In genomic region chr6:30711365-30711763, GRCm38 (mm10) we compare ENCODE assay signal across 26 mouse cellular contexts. TPM values are rescaled to one million over a fixed set of nuclear protein-coding genes. Genes with fewer than 3 reads are reported as not detected.
A peak's percentile ranks its signal among the peaks of the same experiment; 100 is the strongest.
DNase-seq lines count a peak whose midpoint lies in the region; ATAC-seq and TF ChIP-seq lines count a peak whose summit lies in the region.
"Had no signal": no experiment of that assay in that cellular context is flagged by ENCODE, and none has a peak within 500 bp of the region (broad histone marks: within the 10 kb centered on the region; RNA-seq: fewer than 3 reads in every experiment).

No protein-coding gene starts in this region.

- H3K36me3 ChIP-seq in heart, embryonic 13.5 days: no peaks in the 10 kb centered on the region
- no peaks in the 10 kb centered on the region for H3K36me3 ChIP-seq in liver, embryonic 12.5 days
- H3K36me3 ChIP-seq in MEL (ENCODE audit: control insufficient read depth in 1 of 2, insufficient read depth in 2 of 2, low read length in 2 of 2): peaks cover 0 to 26% of the 10 kb centered on the region in 2 experiments; a peak in 2 of 4 replicates
- peaks cover 9% of the 10 kb centered on the region for H3K36me3 ChIP-seq in limb, embryonic 10.5 days
- H3K36me3 ChIP-seq: G1E; heart, embryonic 12.5 days; midbrain, embryonic 12.5 days; neural tube, embryonic 15.5 days had no signal

- H3K9me3 ChIP-seq in heart, embryonic 13.5 days: no peaks in the 10 kb centered on the region
- H3K9me3 ChIP-seq in liver, embryonic 12.5 days (replicated peaks): no peaks in the 10 kb centered on the region
- no peaks in the 10 kb centered on the region for H3K9me3 ChIP-seq in MEL (replicated peaks; ENCODE audit: insufficient read depth, low read length)
- no peaks in the 10 kb centered on the region for H3K9me3 ChIP-seq in limb, embryonic 10.5 days (replicated peaks)
- H3K9me3 ChIP-seq: forebrain, embryonic 13.5 days; G1E; heart, embryonic 12.5 days; midbrain, embryonic 12.5 days; neural tube, embryonic 15.5 days had no signal

- no peak overlapping the region for H3K4me2 ChIP-seq in heart, embryonic 13.5 days
- H3K4me2 ChIP-seq in liver, embryonic 12.5 days: no peak overlapping the region
- H3K4me2 ChIP-seq: forebrain, embryonic 13.5 days; heart, embryonic 12.5 days; hindbrain, embryonic 14.5 days; midbrain, embryonic 12.5 days; neural tube, embryonic 15.5 days had no signal

- peak; percentile 11 to 21; a peak in 1 of 4 replicates for TF ChIP-seq EP300 in MEL (IDR thresholded peaks at IDR 0.05; ENCODE audit: low read depth in 1 of 2, low read length in 2 of 2)

- TF ChIP-seq POLR2A in MEL (IDR thresholded peaks at IDR 0.05; ENCODE audit: control insufficient read depth in 1 of 2, insufficient read depth in 1 of 2, low read depth in 1 of 2, low read length in 2 of 2, poor library complexity in 1 of 2): no peak

- intact Hi-C loops in heart, postnatal 36 days (cut with DNase I): no loop called here
- intact Hi-C loops in gastrocnemius, postnatal 36 days (cut with DNase I): no loop called here

- H3K27me3 ChIP-seq in heart, embryonic 13.5 days (replicated peaks): no peaks in the 10 kb centered on the region
- H3K27me3 ChIP-seq in liver, embryonic 12.5 days (replicated peaks): no peaks in the 10 kb centered on the region
- H3K27me3 ChIP-seq in MEL (ENCODE audit: control insufficient read depth in 1 of 2, insufficient read depth in 2 of 2, low read length in 2 of 2): no peaks in the 10 kb centered on the region
- H3K27me3 ChIP-seq in limb, embryonic 10.5 days (ENCODE audit: low read depth, poor library complexity, severe bottlenecking): no peaks in the 10 kb centered on the region
- H3K27me3 ChIP-seq: CH12.LX; forebrain, embryonic 13.5 days; heart, embryonic 12.5 days; neural tube, embryonic 15.5 days had no signal

- ATAC-seq in heart, embryonic 13.5 days (ENCODE audit: extremely low read depth, insufficient number of reproducible peaks, low FRiP score, low TSS enrichment): no peak
- ATAC-seq in liver, embryonic 12.5 days: no peak
- ATAC-seq: activated CD4-positive, CD25-positive, alpha-beta regulatory T cell, adult 4 months; forebrain, embryonic 13.5 days; inflammation-experienced regulatory T-cells, adult 6 months had no signal

- 0 out of 2 replicates have a peak overlapping the region, but pooled peaks have one; percentile 14 for H3K27ac ChIP-seq in heart, embryonic 13.5 days (replicated peaks)
- H3K27ac ChIP-seq in liver, embryonic 12.5 days: 0 out of 2 replicates have a peak overlapping the region, but pooled peaks have one; percentile 45
- peak overlapping the region; percentile 86; the same call in 1 of the 2 replicates for H3K27ac ChIP-seq in MEL (ENCODE audit: control insufficient read depth, low read depth, low read length)
- peak overlapping the region; percentile 97 for H3K27ac ChIP-seq in limb, embryonic 10.5 days
- H3K27ac ChIP-seq: forebrain, embryonic 13.5 days; gastrocnemius, adult 2 months; hindbrain, embryonic 14.5 days; neural tube, embryonic 15.5 days had no signal

- no peak overlapping the region for H3K9ac ChIP-seq in heart, embryonic 13.5 days
- H3K9ac ChIP-seq in liver, embryonic 12.5 days: no peak overlapping the region
- H3K9ac ChIP-seq in MEL (ENCODE audit: control insufficient read depth, low read depth, low read length, poor library complexity, severe bottlenecking): no peak overlapping the region
- H3K9ac ChIP-seq: forebrain, embryonic 13.5 days; heart, embryonic 12.5 days; hindbrain, embryonic 14.5 days; midbrain, embryonic 12.5 days; neural tube, embryonic 15.5 days had no signal

- DNase-seq in heart, postnatal 36 days: no peak
- no peak for DNase-seq in liver
- peak; percentile 43 for DNase-seq in MEL (ENCODE audit: low read depth, low spot score)
- DNase-seq in limb, embryonic 10.5 days (ENCODE audit: low spot score): no peak
- DNase-seq in gastrocnemius, postnatal 36 days: no peak
- DNase-seq in urinary bladder, adult 2 months (ENCODE audit: low spot score): no peak
- DNase-seq: adrenal gland, adult 8-10 months; B cell, adult 2 months; cerebellum, adult 11-12 months; cerebellum, postnatal 10 days; gastrocnemius, adult 2 months; heart, postnatal 14 days; kidney, adult 9 months; left cerebral cortex, postnatal 4 days; lung, adult 18-20 months had no signal

- H3K4me3 ChIP-seq in heart, embryonic 13.5 days: no peak overlapping the region
- H3K4me3 ChIP-seq in liver, embryonic 12.5 days: no peak overlapping the region
- H3K4me3 ChIP-seq in MEL (ENCODE audit: control insufficient read depth in 1 of 2, insufficient read depth in 1 of 2, low read depth in 2 of 2, low read length in 2 of 2): peak overlapping the region in 1 of 2 experiments; percentile 31; a peak in 2 of 4 replicates
- H3K4me3 ChIP-seq in limb, embryonic 10.5 days: peak overlapping the region; percentile 36; the same call in 1 of the 2 replicates
- H3K4me3 ChIP-seq: forebrain, embryonic 13.5 days; gastrocnemius, adult 2 months; heart, embryonic 12.5 days; midbrain, embryonic 12.5 days; neural tube, embryonic 15.5 days had no signal

- no peak for TF ChIP-seq RAD21 in MEL (IDR thresholded peaks at IDR 0.05; ENCODE audit: low read depth, low read length)

- H3K79me2 ChIP-seq in MEL (ENCODE audit: control insufficient read depth, insufficient read depth, low read length, poor library complexity): no peaks in the 10 kb centered on the region

- peaks cover 18% of the 10 kb centered on the region for H3K4me1 ChIP-seq in heart, embryonic 13.5 days
- peaks cover 31% of the 10 kb centered on the region for H3K4me1 ChIP-seq in liver, embryonic 12.5 days
- peaks cover 12 to 26% of the 10 kb centered on the region in 2 experiments for H3K4me1 ChIP-seq in MEL (ENCODE audit: control insufficient read depth in 1 of 2, insufficient read depth in 2 of 2, low read length in 2 of 2)
- H3K4me1 ChIP-seq in limb, embryonic 10.5 days: peaks cover 75% of the 10 kb centered on the region

- 30% methylated on average over 10 of the region's 10 CpGs for WGBS in heart, embryonic 13.5 days
- 35% methylated on average over 10 of the region's 10 CpGs for WGBS in liver, embryonic 12.5 days (ENCODE audit: insufficient replicate concordance)
- 27% methylated on average over 10 of the region's 10 CpGs for WGBS in limb, embryonic 10.5 days

- TF ChIP-seq CTCF in MEL (IDR thresholded peaks at IDR 0.05 in 2 of 3, conservative IDR thresholded peaks at IDR 0.05 in 1 of 3; ENCODE audit: control insufficient read depth in 1 of 3, insufficient read depth in 1 of 3, low read depth in 2 of 3, low read length in 3 of 3, poor library complexity in 1 of 3, severe bottlenecking in 1 of 3): no peak

TF ChIP-seq in MEL, 35 proteins besides CTCF, POLR2A, EP300 and RAD21:
- TF ChIP-seq RCOR1 (IDR thresholded peaks at IDR 0.05; ENCODE audit: low read depth, low read length) (peak; percentile 48; the same call in 1 of the 2 replicates), MAX (IDR thresholded peaks at IDR 0.05; ENCODE audit: low read length) (no peak)

RNA-seq across cellular contexts. Expression of gene Mest, which starts 12.0 kb away (rescaled TPM):
- polyA plus RNA-seq in heart, embryonic 13.5 days (2015; fragmentation: Nextera tagmentation; extraction: Ambion mirVana): 2,537 and 2,584 TPM in 2 replicates
- total RNA-seq in heart, postnatal 36 days (2021): 10 to 100 TPM; 12.0 to 15.5 TPM
- 372 and 384 TPM in 2 replicates for polyA plus RNA-seq in liver, embryonic 12.5 days (2016; fragmentation: Nextera tagmentation; extraction: Ambion mirVana)
- 0.10 and 0.12 TPM in 2 replicates for total RNA-seq in MEL (2012; rRNA removed)
- polyA plus RNA-seq in MEL (2012; ENCODE audit: insufficient read depth in 1 of 2, insufficient read length in 2 of 2, low read depth in 1 of 2, low replicate concordance in 2 of 2, missing spikeins in 1 of 2): under 1 TPM in 1 of 2 experiments, not detected in 1; 0.31 TPM
- polyA plus RNA-seq in limb, embryonic 10.5 days (2016; fragmentation: Nextera tagmentation; extraction: Ambion mirVana): 3,140 and 3,810 TPM in 2 replicates
- total RNA-seq in gastrocnemius, postnatal 36 days (2021): 1 to 10 TPM; 5.2 to 8.3 TPM
- polyA plus RNA-seq in urinary bladder, adult 2 months (2012; rRNA removed): 4.7 and 5.1 TPM in 2 replicates

RNA-seq across cellular contexts. Expression of gene Cep41, which starts 17.8 kb away (rescaled TPM):
- polyA plus RNA-seq in heart, embryonic 13.5 days (2015; fragmentation: Nextera tagmentation; extraction: Ambion mirVana): 11.0 and 12.2 TPM in 2 replicates
- total RNA-seq in heart, postnatal 36 days (2021): 1 to 10 TPM; 2.5 to 2.7 TPM
- 5.6 and 6.1 TPM in 2 replicates for polyA plus RNA-seq in liver, embryonic 12.5 days (2016; fragmentation: Nextera tagmentation; extraction: Ambion mirVana)
- total RNA-seq in MEL (2012; rRNA removed): 9.2 and 9.8 TPM in 2 replicates
- 10 to 100 TPM in 1 of 2 experiments, not detected in 1; 12.0 TPM for polyA plus RNA-seq in MEL (2012; ENCODE audit: insufficient read depth in 1 of 2, insufficient read length in 2 of 2, low read depth in 1 of 2, low replicate concordance in 2 of 2, missing spikeins in 1 of 2)
- polyA plus RNA-seq in limb, embryonic 10.5 days (2016; fragmentation: Nextera tagmentation; extraction: Ambion mirVana): 28.8 and 33.1 TPM in 2 replicates
- total RNA-seq in gastrocnemius, postnatal 36 days (2021): under 1 TPM; 0.47 to 0.79 TPM
- 5.7 and 7.1 TPM in 2 replicates for polyA plus RNA-seq in urinary bladder, adult 2 months (2012; rRNA removed)

Comparison
In these comparisons a context has a peak if more than half of its experiments do, and no peak if none do; other contexts are left out.
1. H3K27ac ChIP-seq: peak in every context shown above with its lines; median percentile 97 in limb, embryonic 10.5 days; 86 in MEL; 45 in liver, embryonic 12.5 days; 14 in heart, embryonic 13.5 days.
2. RNA of gene Mest, which starts 12.0 kb away (polyA plus RNA-seq): 3,140 to 3,810 TPM in limb, embryonic 10.5 days, 2,537 to 2,584 TPM in heart, embryonic 13.5 days and 372 to 384 TPM in liver, embryonic 12.5 days; 4.7 to 5.1 TPM in urinary bladder, adult 2 months and 0.31 TPM in MEL; every median in the first group is over 10 times any median in the second.